Mouse (Mus musculus) heart, adult 2 months (tissue): Measurements from ENCODE around the gene Rmi1. TPM values are rescaled to one million over a fixed set of nuclear protein-coding genes. Genes with fewer than 3 reads are reported as not detected.

ENCODE experiments used
- DNase-seq, 2 experiments: peaks; one replicate each; pipeline ENCODE4 v3.0.0; 2021
- H3K27ac ChIP-seq: fragments of 200-600 bp; 2 replicates; pipeline ENCODE4 v1.8.1; 2022
- H3K27me3 ChIP-seq: fragments of 200-500 bp; 2 replicates; pipeline ENCODE4 v1.6.1; 2012; ENCODE audit warnings: mild to moderate bottlenecking, low read length, inconsistent platforms, mixed read lengths; ENCODE audit not compliant: control insufficient read depth, insufficient read depth
- H3K36me3 ChIP-seq: fragments of 200-500 bp; 2 replicates; pipeline ENCODE4 v1.6.1; 2012; ENCODE audit warnings: low read length, inconsistent platforms; ENCODE audit not compliant: control insufficient read depth, insufficient read depth
- H3K4me1 ChIP-seq: fragments of 200-500 bp; 2 replicates; pipeline ENCODE4 v1.6.1; 2011; ENCODE audit warnings: low read length; ENCODE audit not compliant: control insufficient read depth, insufficient read depth
- H3K4me3 ChIP-seq: fragments of 200-600 bp; 2 replicates; pipeline ENCODE4 v1.8.1; 2022
- H3K79me2 ChIP-seq: fragments of 200-500 bp; replicated peaks from 2 replicates; pipeline ENCODE4 v1.6.1; 2012; ENCODE audit warnings: mild to moderate bottlenecking, inconsistent platforms, low read length, moderate library complexity, mixed read lengths; ENCODE audit not compliant: control insufficient read depth, insufficient read depth
- H3K9ac ChIP-seq: fragments of 200-500 bp; 2 replicates; pipeline ENCODE4 v1.6.1; 2012; ENCODE audit warnings: low read depth, mild to moderate bottlenecking, control low read depth, inconsistent platforms, low read length, mixed read lengths
- CTCF ChIP-seq: fragments of 200-600 bp; IDR thresholded peaks from 2 replicates; pipeline ENCODE4 v1.8.1; 2022; ENCODE audit warnings: antibody characterized with exemption, mild to moderate bottlenecking, moderate library complexity
- EP300 ChIP-seq: fragments of 200-500 bp; IDR thresholded peaks from 2 replicates; pipeline ENCODE4 v1.6.1; 2011; ENCODE audit warnings: low read depth, low read length, control low read depth; ENCODE audit not compliant: insufficient read depth
- POLR2A ChIP-seq: fragments of 200-500 bp; IDR thresholded peaks from 2 replicates; pipeline ENCODE4 v1.6.1; 2011; ENCODE audit warnings: mild to moderate bottlenecking, low read depth, low read length, control low read depth; ENCODE audit not compliant: insufficient read depth
- WGBS: fragments of 180-500 bp; shearing (Covaris S2); methylation state at CpG from one replicate; pipeline ENCODE4 v1.1.7; 2018; 5-methylcytosine and 5-hydroxymethylcytosine counted together
- intact Hi-C: fragments of 180-260 bp; cut with DNase I; formaldehyde crosslinking; loops from one replicate; pipeline ENCODE4 v1.15.1; 2025
- polyA plus RNA-seq: library from polyadenylated mRNA; depleted of rRNA; stranded (reverse); fragments of >200 nt; gene quantifications from 2 replicates; pipeline ENCODE4 v1.2.3, GENCODE M21; 2012
- total RNA-seq, 2 experiments: library from RNA; stranded (reverse); gene quantifications; 2 replicates each; pipeline ENCODE4 v1.2.3; 2021

The Rmi1 gene
- total and polyA plus RNA-seq, 3 experiments: 5.2 to 9.2 (median 9.0) TPM

DNA sequence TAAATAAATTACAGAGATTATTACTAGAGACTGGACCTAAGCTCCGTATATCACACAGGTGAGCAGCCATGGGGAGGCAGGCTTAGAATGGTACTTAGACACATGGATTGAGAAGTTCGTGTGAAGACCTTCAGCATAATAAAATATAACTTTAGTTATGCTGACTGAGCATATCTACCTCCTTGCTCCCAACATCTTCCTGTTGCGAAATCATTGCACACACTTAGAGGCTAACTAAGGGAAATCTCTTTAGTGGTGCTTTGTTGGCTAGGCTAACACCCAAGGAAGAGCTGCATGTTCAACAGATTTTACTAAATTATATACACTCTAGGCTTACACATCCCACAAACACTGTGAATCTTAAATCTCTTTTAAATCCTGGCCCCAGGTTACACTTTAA, 35.7 kb upstream of the Rmi1 start:
- no peak overlapping the region for H3K4me3 ChIP-seq
- H3K27me3 ChIP-seq: no peaks in the 10 kb centered on the region
- no peak for DNase-seq
- H3K4me1 ChIP-seq: no peaks in the 10 kb centered on the region
- H3K9ac ChIP-seq: no peak overlapping the region
- no peak for TF ChIP-seq EP300
- TF ChIP-seq CTCF: no peak
- TF ChIP-seq POLR2A: no peak
- no peaks in the 10 kb centered on the region for H3K36me3 ChIP-seq
- H3K27ac ChIP-seq: no peak overlapping the region
- intact Hi-C loops: no loop called here
- no peaks in the 10 kb centered on the region for H3K79me2 ChIP-seq
- 82% methylated on average over 3 of the region's 3 CpGs for WGBS

- WGBS: 78% methylated on average over 1 of the region's 1 CpGs
- Histone ChIP-seq H3K36me3 (no peaks in the 10 kb centered on the region), H3K4me3 (no peak overlapping the region), H3K9ac (no peak overlapping the region), H3K27ac (no peak overlapping the region), H3K4me1 (no peaks in the 10 kb centered on the region), H3K79me2 (no peaks in the 10 kb centered on the region), H3K27me3 (no peaks in the 10 kb centered on the region)
- TF ChIP-seq POLR2A (no peak), CTCF (no peak), EP300 (no peak)
- no peak for DNase-seq
- intact Hi-C loops: no loop called here
Observed at GRCm38 (mm10) chr13:58367641-58368040, 34.4 kb upstream of the Rmi1 start.

DNA sequence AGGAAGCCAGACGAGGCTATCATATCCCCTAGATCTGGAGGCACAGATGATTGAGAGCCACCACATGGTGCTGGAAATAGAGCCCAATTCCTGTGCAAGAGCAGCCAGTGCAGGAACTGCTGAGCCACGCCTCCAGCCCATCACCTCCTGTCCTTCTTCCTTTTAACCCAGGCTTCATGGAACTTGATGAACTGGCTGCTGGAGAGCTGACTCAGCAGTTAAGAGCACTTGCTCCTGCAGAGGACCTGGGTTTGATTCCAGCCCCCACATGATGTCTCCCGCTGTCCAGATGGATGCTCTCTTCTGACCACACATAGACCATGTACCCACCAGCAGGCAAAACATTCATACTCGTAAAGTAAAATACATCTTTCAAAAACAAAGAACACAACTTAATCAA, 33.2 kb upstream of the Rmi1 start:
- Histone ChIP-seq H3K27ac (no peak overlapping the region), H3K9ac (no peak overlapping the region), H3K36me3 (no peaks in the 10 kb centered on the region), H3K4me1 (peaks cover 1% of the 10 kb centered on the region; the same call in 1 of the 2 replicates), H3K4me3 (no peak overlapping the region), H3K79me2 (no peaks in the 10 kb centered on the region), H3K27me3 (no peaks in the 10 kb centered on the region)
- intact Hi-C loops: no loop called here
- WGBS: 68% methylated on average over 4 of the region's 4 CpGs
- DNase-seq: no peak
- no peak for TF ChIP-seq POLR2A
- TF ChIP-seq CTCF: no peak
- TF ChIP-seq EP300: no peak

- H3K27ac ChIP-seq: no peak overlapping the region
- intact Hi-C loops: no loop called here
- no peaks in the 10 kb centered on the region for H3K79me2 ChIP-seq
- TF ChIP-seq CTCF (no peak), POLR2A (no peak), EP300 (no peak)
- no peak overlapping the region for H3K4me3 ChIP-seq
- 54% methylated on average over 5 of the region's 5 CpGs for WGBS
- no peaks in the 10 kb centered on the region for H3K36me3 ChIP-seq
- DNase-seq: no peak
- no peaks in the 10 kb centered on the region for H3K27me3 ChIP-seq
- peaks cover 1% of the 10 kb centered on the region; the same call in 1 of the 2 replicates for H3K4me1 ChIP-seq
- no peak overlapping the region for H3K9ac ChIP-seq
Observed at GRCm38 (mm10) chr13:58372278-58373152, 29.5 kb upstream of the Rmi1 start.

DNA sequence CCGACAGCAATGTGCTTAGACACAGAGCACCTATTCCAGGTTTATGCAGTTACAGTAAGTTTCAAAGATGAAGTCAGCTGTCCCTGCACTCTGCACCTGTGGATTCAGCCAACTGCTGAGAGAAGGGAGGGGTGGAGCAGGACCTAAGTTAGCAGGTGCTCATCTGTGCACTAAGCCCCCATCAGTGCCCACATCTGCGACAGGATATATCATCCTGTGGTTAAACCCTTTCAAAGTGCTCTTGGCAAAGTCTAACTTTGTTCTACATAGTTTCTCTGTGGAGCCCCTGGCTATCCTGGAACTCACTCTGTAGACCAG, 28.9 kb upstream of the Rmi1 start:
- Histone ChIP-seq H3K27me3 (no peaks in the 10 kb centered on the region), H3K27ac (no peak overlapping the region), H3K9ac (no peak overlapping the region), H3K4me3 (no peak overlapping the region), H3K79me2 (no peaks in the 10 kb centered on the region), H3K4me1 (peaks cover 1% of the 10 kb centered on the region; the same call in 1 of the 2 replicates), H3K36me3 (no peaks in the 10 kb centered on the region)
- DNase-seq: no peak
- intact Hi-C loops: no loop called here
- WGBS: 55% methylated on average over 2 of the region's 2 CpGs
- no peak for TF ChIP-seq EP300

GRCm38 (mm10) chr13:58384371-58384770, 17.7 kb upstream of the Rmi1 start:
- Histone ChIP-seq H3K4me1 (peaks cover 1% of the 10 kb centered on the region; the same call in 1 of the 2 replicates), H3K4me3 (peak overlapping the region; percentile 71), H3K9ac (peak overlapping the region; percentile 95), H3K27ac (peak overlapping the region; percentile 63), H3K79me2 (no peaks in the 10 kb centered on the region), H3K36me3 (no peaks in the 10 kb centered on the region; the same call in 1 of the 2 replicates), H3K27me3 (no peaks in the 10 kb centered on the region)
- no peak for DNase-seq
- 40% methylated on average over 11 of the region's 11 CpGs for WGBS
- no peak for TF ChIP-seq CTCF
- TF ChIP-seq POLR2A: no peak
- no peak for TF ChIP-seq EP300
- intact Hi-C loops: loop anchor here (10.0 kb wide), 1 partner anchor 230 kb away; the partner anchor contains the start of gene Idnk
